Mouse (Mus musculus): ENCODE data around the gene Chadl. TPM values are rescaled to one million over a fixed set of nuclear protein-coding genes. Genes with fewer than 3 reads are reported as not detected.
"Not testable (repeated sequence)": the region's sequence is repeated elsewhere in the genome, so short reads cannot be mapped to it uniquely, and the experiment has no call there.

Chadl gene
- polyA plus RNA-seq, 1 experiment from 2014 or later, result 1.5 TPM

- Histone ChIP-seq H3K27me3 (replicated peaks; ENCODE audit: low read depth, poor library complexity, severe bottlenecking) (no peaks in the 10 kb centered on the region), H3K4me3 (no peak overlapping the region), H3K9me3 (no peaks in the 10 kb centered on the region), H3K4me1 (no peaks in the 10 kb centered on the region), H3K36me3 (replicated peaks) (peaks cover 95% of the 10 kb centered on the region), H3K27ac (replicated peaks) (no peak overlapping the region)
- no peak for DNase-seq (ENCODE audit: low spot score)
- WGBS, result 93% methylated on average over 6 of the region's 6 CpGs
Observed at GRCm38 (mm10) chr15:81719139-81719531, 22.0 kb upstream of the Chadl start.

- H3K27ac ChIP-seq (replicated peaks), result no peak overlapping the region
- H3K27me3 ChIP-seq (replicated peaks; ENCODE audit: low read depth, poor library complexity, severe bottlenecking), result no peaks in the 10 kb centered on the region
- DNase-seq (ENCODE audit: low spot score), result no peak
- H3K4me1 ChIP-seq, result no peaks in the 10 kb centered on the region
- H3K9me3 ChIP-seq, result no peaks in the 10 kb centered on the region
- no peak overlapping the region for H3K4me3 ChIP-seq
- peaks cover 95% of the 10 kb centered on the region for H3K36me3 ChIP-seq (replicated peaks)
- WGBS, result 92% methylated on average over 9 of the region's 9 CpGs
Observed at GRCm38 (mm10) chr15:81718336-81719138, 21.4 kb upstream of the Chadl start.

- Histone ChIP-seq H3K4me3 (no peak overlapping the region), H3K27ac (replicated peaks) (no peak overlapping the region), H3K27me3 (replicated peaks; ENCODE audit: low read depth, poor library complexity, severe bottlenecking) (no peaks in the 10 kb centered on the region), H3K9me3 (no peaks in the 10 kb centered on the region), H3K36me3 (replicated peaks) (peaks cover 95% of the 10 kb centered on the region), H3K4me1 (no peaks in the 10 kb centered on the region)
- DNase-seq (ENCODE audit: low spot score), result no peak
- WGBS, result 85% methylated on average over 6 of the region's 6 CpGs
Observed at GRCm38 (mm10) chr15:81713742-81714141, 16.7 kb upstream of the Chadl start.

- H3K27me3 ChIP-seq (replicated peaks; ENCODE audit: low read depth, poor library complexity, severe bottlenecking), result no peaks in the 10 kb centered on the region
- WGBS, result 80% methylated on average over 4 of the region's 4 CpGs
- no peaks in the 10 kb centered on the region for H3K4me1 ChIP-seq
- H3K27ac ChIP-seq (replicated peaks), result no peak overlapping the region
- no peak for DNase-seq (ENCODE audit: low spot score)
- H3K4me3 ChIP-seq, result no peak overlapping the region
- no peaks in the 10 kb centered on the region for H3K9me3 ChIP-seq
- H3K36me3 ChIP-seq (replicated peaks), result peaks cover 95% of the 10 kb centered on the region
Observed at GRCm38 (mm10) chr15:81710801-81711200, 13.7 kb upstream of the Chadl start.

- WGBS, result 97% methylated on average over 1 of the region's 1 CpGs
- no peak for DNase-seq (ENCODE audit: low spot score)
- H3K27ac ChIP-seq (replicated peaks), result no peak overlapping the region
- no peak overlapping the region for H3K4me3 ChIP-seq
- H3K9me3 ChIP-seq, result no peaks in the 10 kb centered on the region
- no peaks in the 10 kb centered on the region for H3K4me1 ChIP-seq
- H3K36me3 ChIP-seq (replicated peaks), result peaks cover 96% of the 10 kb centered on the region
- no peaks in the 10 kb centered on the region for H3K27me3 ChIP-seq (replicated peaks; ENCODE audit: low read depth, poor library complexity, severe bottlenecking)
Observed at GRCm38 (mm10) chr15:81709686-81710085, 12.6 kb upstream of the Chadl start.

GRCm38 (mm10) chr15:81708991-81709390, 11.9 kb upstream of the Chadl start:
- WGBS, result 92% methylated on average over 11 of the region's 11 CpGs
- H3K4me3 ChIP-seq, result no peak overlapping the region
- H3K4me1 ChIP-seq, result no peaks in the 10 kb centered on the region
- no peaks in the 10 kb centered on the region for H3K9me3 ChIP-seq
- no peak for DNase-seq (ENCODE audit: low spot score)
- no peak overlapping the region for H3K27ac ChIP-seq (replicated peaks)
- no peaks in the 10 kb centered on the region for H3K27me3 ChIP-seq (replicated peaks; ENCODE audit: low read depth, poor library complexity, severe bottlenecking)
- H3K36me3 ChIP-seq (replicated peaks), result peaks cover 100% of the 10 kb centered on the region

GRCm38 (mm10) chr15:81703094-81703489, 6.0 kb upstream of the Chadl start:
- no peak for DNase-seq (ENCODE audit: low spot score)
- Histone ChIP-seq H3K27me3 (replicated peaks; ENCODE audit: low read depth, poor library complexity, severe bottlenecking) (no peaks in the 10 kb centered on the region), H3K27ac (replicated peaks) (no peak overlapping the region), H3K4me3 (no peak overlapping the region), H3K9me3 (no peaks in the 10 kb centered on the region), H3K4me1 (no peaks in the 10 kb centered on the region), H3K36me3 (replicated peaks) (peaks cover 64% of the 10 kb centered on the region)
- 93% methylated on average over 3 of the region's 3 CpGs for WGBS

DNA sequence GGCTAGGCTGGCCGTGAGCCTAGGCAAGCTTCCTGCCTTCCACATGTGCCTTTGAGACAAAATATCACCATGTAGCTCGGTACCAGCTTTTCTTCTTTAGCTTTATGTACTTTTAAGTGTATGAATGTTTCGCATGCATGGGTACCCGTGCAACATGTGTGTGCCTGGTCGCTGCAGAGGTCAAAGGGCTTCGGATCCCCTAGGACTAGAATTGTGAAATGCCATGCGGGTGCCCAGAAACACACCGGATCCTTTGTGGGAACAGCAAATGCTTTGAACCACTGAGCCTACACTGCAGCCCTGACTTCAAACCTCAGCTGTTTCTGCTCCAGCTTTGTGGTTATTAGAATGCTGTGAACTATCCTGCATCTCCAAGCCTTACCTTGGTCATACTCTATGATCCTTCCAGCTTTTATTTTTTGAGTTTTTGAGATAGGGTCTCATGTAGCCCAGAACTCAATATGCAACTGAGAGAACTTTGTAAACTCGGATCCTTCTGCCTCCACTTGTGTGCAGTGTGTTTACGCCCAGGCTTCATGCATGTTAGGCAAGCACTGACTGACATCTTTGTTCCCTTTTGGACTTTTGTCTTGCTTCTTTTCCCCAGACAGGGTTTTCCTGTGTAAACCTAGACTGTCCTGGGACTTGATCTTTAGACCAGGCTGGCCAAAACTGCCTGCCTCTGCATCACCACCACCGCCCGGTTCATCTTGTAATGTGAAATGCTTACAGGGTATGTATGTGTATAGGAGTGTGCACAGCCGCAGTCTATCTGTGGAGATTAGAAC, 5.4 kb upstream of the Chadl start:
- DNase-seq (ENCODE audit: low spot score), result no peak
- no peaks in the 10 kb centered on the region for H3K4me1 ChIP-seq
- peaks cover 58% of the 10 kb centered on the region for H3K36me3 ChIP-seq (replicated peaks)
- no peak overlapping the region for H3K27ac ChIP-seq (replicated peaks)
- WGBS, result 88% methylated on average over 13 of the region's 13 CpGs
- no peaks in the 10 kb centered on the region for H3K27me3 ChIP-seq (replicated peaks; ENCODE audit: low read depth, poor library complexity, severe bottlenecking)
- H3K4me3 ChIP-seq, result no peak overlapping the region
- H3K9me3 ChIP-seq, result no peaks in the 10 kb centered on the region

DNA sequence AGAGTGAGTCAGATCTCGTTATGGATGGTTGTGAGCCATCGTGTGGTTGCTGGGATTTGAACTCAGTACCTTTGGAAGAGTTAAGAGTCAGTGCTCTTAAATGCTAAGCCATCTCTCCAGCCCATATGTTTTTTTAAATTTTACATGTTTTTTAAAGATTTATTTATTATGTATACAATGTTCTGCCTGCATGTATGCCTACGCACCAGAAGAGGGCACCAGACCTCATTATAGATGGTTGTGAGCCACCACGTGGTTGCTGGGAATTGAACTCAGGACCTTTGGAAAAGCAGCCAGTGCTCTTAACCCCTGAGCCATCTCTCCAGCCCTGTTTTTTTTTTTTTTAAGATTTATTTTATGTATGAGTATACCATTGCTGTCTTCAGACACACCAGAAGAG, 4.3 kb upstream of the Chadl start:
- not testable (repeated sequence) for H3K9me3 ChIP-seq; H3K4me3 ChIP-seq; H3K4me1 ChIP-seq; DNase-seq (ENCODE audit: low spot score); H3K27ac ChIP-seq (replicated peaks)
- WGBS, result 79% methylated on average over 4 of the region's 4 CpGs
- Histone ChIP-seq H3K36me3 (replicated peaks) (peaks cover 46% of the 10 kb centered on the region), H3K27me3 (replicated peaks; ENCODE audit: low read depth, poor library complexity, severe bottlenecking) (peaks cover 11% of the 10 kb centered on the region)

GRCm38 (mm10) chr15:81700601-81701000, 3.5 kb upstream of the Chadl start:
- Histone ChIP-seq H3K27ac (replicated peaks) (no peak overlapping the region), H3K36me3 (replicated peaks) (peaks cover 39% of the 10 kb centered on the region), H3K4me3 (no peak overlapping the region), H3K27me3 (replicated peaks; ENCODE audit: low read depth, poor library complexity, severe bottlenecking) (peaks cover 19% of the 10 kb centered on the region), H3K9me3 (no peaks in the 10 kb centered on the region), H3K4me1 (peaks cover 7% of the 10 kb centered on the region; the same call in 1 of the 2 replicates)
- 78% methylated on average over 8 of the region's 8 CpGs for WGBS
- no peak for DNase-seq (ENCODE audit: low spot score)

GRCm38 (mm10) chr15:81700161-81700560, 3.1 kb upstream of the Chadl start:
- WGBS, result 77% methylated on average over 2 of the region's 2 CpGs

GRCm38 (mm10) chr15:81698532-81698931, 1.4 kb upstream of the Chadl start:
- Histone ChIP-seq H3K9me3 (no peaks in the 10 kb centered on the region), H3K36me3 (replicated peaks) (peaks cover 18% of the 10 kb centered on the region), H3K27ac (replicated peaks) (no peak overlapping the region), H3K4me3 (no peak overlapping the region), H3K27me3 (replicated peaks; ENCODE audit: low read depth, poor library complexity, severe bottlenecking) (peaks cover 39% of the 10 kb centered on the region), H3K4me1 (peaks cover 23% of the 10 kb centered on the region)
- no peak for DNase-seq (ENCODE audit: low spot score)
- WGBS, result 70% methylated on average over 2 of the region's 2 CpGs

More at GRCm38 (mm10) chr15:81700161-81700560, 3.1 kb upstream of the Chadl start:
- Histone ChIP-seq H3K27ac (replicated peaks) (no peak overlapping the region), H3K36me3 (replicated peaks) (peaks cover 34% of the 10 kb centered on the region), H3K4me3 (no peak overlapping the region), H3K27me3 (replicated peaks; ENCODE audit: low read depth, poor library complexity, severe bottlenecking) (peaks cover 23% of the 10 kb centered on the region), H3K9me3 (no peaks in the 10 kb centered on the region), H3K4me1 (peaks cover 7% of the 10 kb centered on the region; the same call in 1 of the 2 replicates)
- DNase-seq (ENCODE audit: low spot score), result no peak

GRCm38 (mm10) chr15:81697847-81698246, 760 bp upstream of the Chadl start:
- Histone ChIP-seq H3K4me3 (no peak overlapping the region), H3K36me3 (replicated peaks) (peaks cover 11% of the 10 kb centered on the region), H3K4me1 (peaks cover 27% of the 10 kb centered on the region), H3K27ac (replicated peaks) (no peak overlapping the region), H3K9me3 (no peaks in the 10 kb centered on the region), H3K27me3 (replicated peaks; ENCODE audit: low read depth, poor library complexity, severe bottlenecking) (peaks cover 46% of the 10 kb centered on the region)
- 52% methylated on average over 3 of the region's 3 CpGs for WGBS
- no peak for DNase-seq (ENCODE audit: low spot score)
